Mouse (Mus musculus) embryo, embryonic 11.5 days (tissue): ENCODE measurements around the gene Dhfr.

Source experiments
- DNase-seq: peaks from one replicate; pipeline ENCODE4 v3.0.0-alpha.2; 2012; ENCODE audit warnings: low read depth, low spot score

The Dhfr gene

GRCm38 (mm10) chr13:92387367-92387766 lies 32.8 kb downstream of the Dhfr start:
- DNase-seq, result no peak

- no peak for DNase-seq
Observed at GRCm38 (mm10) chr13:92393047-92393661, 38.6 kb downstream of the Dhfr start.

- no peak for DNase-seq
Observed at GRCm38 (mm10) chr13:92398491-92399384, 44.2 kb downstream of the Dhfr start.

GRCm38 (mm10) chr13:92402063-92402462 lies 47.5 kb downstream of the Dhfr start:
- no peak for DNase-seq

- no peak for DNase-seq
Observed at GRCm38 (mm10) chr13:92403496-92403895, 49.0 kb downstream of the Dhfr start.

GRCm38 (mm10) chr13:92410486-92410885 lies 56.0 kb downstream of the Dhfr start:
- DNase-seq, result no peak

GRCm38 (mm10) chr13:92419630-92420029 lies 65.1 kb downstream of the Dhfr start:
- no peak for DNase-seq

GRCm38 (mm10) chr13:92423711-92424110 lies 69.2 kb downstream of the Dhfr start:
- no peak for DNase-seq

- DNase-seq, result peak; percentile 32
Observed at GRCm38 (mm10) chr13:92425758-92426264, 71.3 kb downstream of the Dhfr start, which contains the start of gene Ankrd34b. Gene Ankrd34b, plus strand, starts transcription at chr13:92425896.

- DNase-seq, result no peak
Observed at GRCm38 (mm10) chr13:92426294-92427051, 71.9 kb downstream of the Dhfr start.

- DNase-seq, result no peak
Observed at GRCm38 (mm10) chr13:92427351-92427855, 72.9 kb downstream of the Dhfr start.
